Mouse (Mus musculus): Measurements from ENCODE around the gene 4930535I16Rik. TPM values are rescaled to one million over a fixed set of nuclear protein-coding genes. Genes with fewer than 3 reads are reported as not detected.

4930535I16Rik gene
- polyA plus RNA-seq (2017; shearing (Covaris generic)) = not detected

DNA sequence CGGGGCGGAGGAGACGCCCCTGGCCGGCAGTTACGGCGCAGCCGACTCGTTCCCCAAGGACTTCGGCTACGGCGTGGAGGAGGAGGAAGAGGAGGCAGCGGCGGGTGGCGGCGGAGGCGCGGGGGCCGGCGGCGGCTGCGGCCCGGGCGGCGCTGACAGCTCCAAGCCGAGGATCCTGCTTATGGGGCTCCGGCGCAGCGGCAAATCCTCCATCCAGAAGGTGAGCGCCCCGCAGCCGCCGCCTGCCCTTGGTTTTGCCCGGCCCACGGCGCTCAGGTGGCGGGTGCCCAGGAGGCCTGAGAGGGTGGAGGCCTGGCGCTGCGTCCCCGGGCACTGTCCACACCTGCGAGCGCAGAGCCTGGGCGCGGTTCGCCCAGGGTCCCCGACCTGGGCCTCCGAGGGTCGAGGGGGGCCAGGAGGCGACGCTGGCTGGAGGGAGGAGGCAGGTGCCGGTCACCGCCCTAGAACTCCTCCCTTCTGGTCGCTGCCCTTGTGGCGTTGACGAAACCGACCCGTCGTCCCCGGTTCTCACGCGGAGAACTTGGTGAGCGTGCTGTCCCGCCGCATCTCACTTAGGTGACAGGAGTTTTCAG, at the start of gene 4930535I16Rik:
Gene 4930535I16Rik (minus strand): TSS at position 475 of the 593 bp plus-strand sequence.

GRCm38 (mm10) chr4:123916748-123917547, 874 bp downstream of the 4930535I16Rik start, which contains the start of gene Rragc:
Gene Rragc, plus strand, starts transcription at chr4:123917446.

GRCm38 (mm10) chr4:123904333-123905125, 13.3 kb downstream of the 4930535I16Rik start, which contains the start of gene Mycbp:
Gene Mycbp, plus strand, starts transcription at chr4:123904832.

Other genes starting within 250 kb of the 4930535I16Rik start
- gene Macf1, start 233.7 kb downstream of the 4930535I16Rik start, polyA plus RNA-seq (2017; shearing (Covaris generic)) = 112 TPM
- gene Ndufs5, start 199.8 kb downstream of the 4930535I16Rik start, polyA plus RNA-seq (2017; shearing (Covaris generic)) = 58.4 TPM
- gene Akirin1, start 167.7 kb downstream of the 4930535I16Rik start, polyA plus RNA-seq (2017; shearing (Covaris generic)) = 113 TPM
- 0.71 TPM for gene Rhbdl2, start 130.1 kb downstream of the 4930535I16Rik start, polyA plus RNA-seq (2017; shearing (Covaris generic))
- 0.34 TPM for gene 4933427I04Rik, start 58.3 kb downstream of the 4930535I16Rik start, polyA plus RNA-seq (2017; shearing (Covaris generic))
- gene Mycbp, start 13.2 kb downstream of the 4930535I16Rik start, polyA plus RNA-seq (2017; shearing (Covaris generic)) = 13.6 TPM
- 52.9 TPM for gene Rragc, start 576 bp downstream of the 4930535I16Rik start, polyA plus RNA-seq (2017; shearing (Covaris generic))

Measured in effector memory CD4-positive, alpha-beta T cell, adult 7 months (primary cell).